Mouse (Mus musculus) heart, adult 11 months (tissue): Measurements from ENCODE around the gene 9230102O04Rik.

Experiments
- DNase-seq: peaks from one replicate; pipeline ENCODE4 v3.0.0; 2022

The 9230102O04Rik gene

DNA sequence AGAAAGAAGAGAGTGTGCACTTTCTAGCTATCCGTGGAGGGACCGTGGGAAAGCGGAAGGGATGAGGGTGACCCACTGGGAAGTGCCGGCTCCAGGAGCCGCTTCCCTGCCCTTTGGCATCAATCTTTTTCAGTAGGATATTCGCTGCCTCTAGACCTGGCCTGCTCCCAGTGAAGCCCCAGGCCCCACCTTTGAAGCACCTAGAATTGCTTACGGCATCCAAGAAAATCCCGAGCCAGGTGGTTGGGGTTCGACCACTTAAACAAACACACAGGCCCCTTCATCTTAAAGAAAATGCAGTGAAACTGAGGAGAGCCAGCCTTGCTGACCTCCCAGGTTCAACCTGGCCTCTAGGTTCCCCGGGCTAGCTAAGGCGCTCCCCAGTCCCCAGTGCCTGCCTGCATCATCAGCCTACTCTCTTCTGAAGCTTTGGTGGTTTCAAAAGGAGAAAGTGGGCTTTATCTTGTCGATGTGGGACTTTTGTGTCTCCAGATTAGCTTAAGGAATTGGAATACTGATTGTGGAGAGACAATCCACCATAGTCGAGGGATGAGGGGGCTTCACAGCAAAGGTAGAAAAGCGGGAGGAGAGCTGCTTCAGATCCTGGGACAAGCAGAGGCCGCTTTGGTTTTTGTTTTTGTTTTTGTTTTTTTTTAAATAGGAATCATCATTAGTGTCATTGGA, 4.7 kb downstream of the 9230102O04Rik start:
- DNase-seq = peak; percentile 60

DNA sequence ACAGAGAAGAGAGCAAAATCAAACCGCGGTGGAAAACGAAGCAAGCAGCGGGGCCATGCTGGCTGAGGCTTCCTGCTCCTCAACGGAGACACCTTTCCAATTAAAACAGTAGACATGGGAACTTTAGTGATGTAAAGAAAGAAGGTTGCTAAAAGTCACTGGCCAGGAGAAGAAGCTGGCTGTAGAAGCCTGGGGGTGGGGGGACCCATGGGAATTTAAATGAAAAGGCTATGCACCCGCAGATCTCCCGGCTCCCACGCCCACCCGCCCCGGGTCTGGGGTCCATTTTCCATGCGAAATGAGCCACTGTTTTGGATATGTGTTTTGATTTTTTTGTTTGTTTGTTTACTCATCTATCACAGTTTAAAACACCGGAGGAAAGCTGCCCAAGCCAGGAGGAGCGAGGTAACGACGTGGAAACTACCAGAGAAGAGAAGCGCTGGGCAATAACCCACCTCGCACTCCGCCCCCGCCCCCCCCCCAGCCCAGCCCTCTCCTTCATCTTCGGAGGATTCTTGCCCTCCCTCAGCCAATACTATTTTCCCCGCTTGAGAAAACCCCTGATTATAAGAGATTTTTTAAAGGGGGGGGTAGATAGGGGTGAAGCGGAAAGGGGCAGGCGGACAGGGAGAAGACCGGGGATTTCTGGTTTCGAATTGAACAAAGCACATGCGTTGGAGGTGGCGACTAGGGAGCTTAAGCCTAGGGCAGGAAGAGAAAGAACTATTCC, 5.4 kb downstream of the 9230102O04Rik start:
- DNase-seq = no peak

DNA sequence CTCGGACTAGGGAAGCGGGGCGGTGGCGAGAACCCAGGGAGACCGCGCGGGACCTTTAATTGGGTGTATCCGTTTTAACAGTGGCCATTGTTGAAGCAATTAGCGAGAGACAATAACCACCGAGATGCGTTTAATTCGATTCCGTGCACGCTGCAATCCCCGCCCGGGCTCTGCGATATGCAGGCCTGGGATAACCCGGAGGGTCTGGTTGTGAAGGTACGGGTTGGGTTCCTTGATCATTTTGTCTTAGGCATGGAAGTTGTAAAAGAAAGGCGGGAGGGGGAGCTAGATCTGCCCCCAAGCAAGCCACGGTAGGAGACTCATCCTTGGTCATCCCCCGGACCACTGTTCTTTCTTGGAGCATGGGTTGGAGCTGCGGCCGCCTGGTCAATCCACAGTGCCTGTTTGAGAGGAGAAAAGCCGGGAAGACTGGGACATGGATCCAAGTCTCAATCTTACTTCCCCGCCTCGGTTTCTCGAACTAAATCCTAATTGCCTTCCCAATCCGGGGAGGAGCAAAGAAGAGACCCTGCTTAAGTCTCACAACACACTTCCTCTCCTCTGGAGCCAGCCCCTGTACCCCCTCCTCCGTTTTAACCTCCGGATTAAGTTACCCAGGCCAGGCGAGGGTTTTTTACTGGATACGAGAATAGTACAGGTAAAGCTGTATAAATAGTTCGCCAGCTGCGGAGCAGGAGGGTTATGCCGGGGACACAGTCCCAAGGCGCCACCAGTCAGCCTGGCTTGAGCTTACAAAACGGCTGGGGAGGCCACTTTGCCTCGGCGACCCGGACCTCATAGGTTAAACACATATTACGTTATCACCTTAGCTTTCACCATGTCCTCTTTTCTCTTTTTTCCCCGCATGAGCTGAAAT, 6.2 kb downstream of the 9230102O04Rik start:
- peak; percentile 90 for DNase-seq

DNA sequence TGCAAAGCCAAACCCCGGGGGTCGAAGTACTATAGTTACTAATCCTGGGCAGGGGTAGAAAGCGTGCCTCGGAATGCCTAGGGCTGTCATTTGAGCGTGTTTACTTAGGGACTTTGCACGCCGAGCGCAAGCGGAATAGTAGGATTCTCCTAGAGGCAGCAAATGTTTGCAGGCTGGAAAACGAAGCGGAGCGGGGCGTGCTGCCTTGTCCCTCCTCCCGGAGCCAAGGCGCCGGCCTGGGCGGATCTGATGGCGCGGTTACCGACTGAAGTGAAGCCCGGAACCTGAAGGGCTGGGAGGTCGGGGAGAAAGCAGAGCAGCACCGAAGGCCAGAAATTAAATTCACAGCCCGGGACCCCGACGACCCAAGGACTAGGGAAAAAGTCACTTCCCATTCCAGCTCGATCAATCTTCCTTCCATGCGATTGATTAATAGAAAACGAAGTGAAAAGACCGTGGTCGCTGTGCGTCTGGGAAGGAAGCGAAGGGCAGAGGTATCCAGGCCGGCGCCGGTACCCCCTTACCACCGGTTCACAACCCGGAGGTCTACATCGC, 6.9 kb downstream of the 9230102O04Rik start:
- DNase-seq = peak; percentile 92

DNA sequence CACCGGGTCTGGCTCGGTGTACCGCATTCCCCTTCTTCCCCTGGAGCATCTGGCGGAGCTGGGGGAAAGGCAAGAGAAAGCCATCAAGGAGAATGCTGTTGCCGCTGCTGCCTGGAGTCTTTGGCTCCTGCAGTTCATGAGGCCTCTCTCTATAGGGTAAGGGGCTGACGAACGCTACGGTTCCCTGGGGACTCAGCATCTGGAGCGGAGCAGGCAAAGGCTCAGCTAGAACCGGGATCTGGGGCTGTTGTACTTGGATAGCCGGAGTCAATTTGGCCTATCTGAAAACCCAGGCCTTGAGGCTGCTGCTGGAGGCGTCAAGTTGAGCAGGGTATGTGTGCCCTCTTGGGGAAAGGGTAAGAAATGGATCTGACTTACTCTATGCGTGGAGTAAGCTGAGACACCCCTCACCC, 7.7 kb downstream of the 9230102O04Rik start:
- no peak for DNase-seq

DNA sequence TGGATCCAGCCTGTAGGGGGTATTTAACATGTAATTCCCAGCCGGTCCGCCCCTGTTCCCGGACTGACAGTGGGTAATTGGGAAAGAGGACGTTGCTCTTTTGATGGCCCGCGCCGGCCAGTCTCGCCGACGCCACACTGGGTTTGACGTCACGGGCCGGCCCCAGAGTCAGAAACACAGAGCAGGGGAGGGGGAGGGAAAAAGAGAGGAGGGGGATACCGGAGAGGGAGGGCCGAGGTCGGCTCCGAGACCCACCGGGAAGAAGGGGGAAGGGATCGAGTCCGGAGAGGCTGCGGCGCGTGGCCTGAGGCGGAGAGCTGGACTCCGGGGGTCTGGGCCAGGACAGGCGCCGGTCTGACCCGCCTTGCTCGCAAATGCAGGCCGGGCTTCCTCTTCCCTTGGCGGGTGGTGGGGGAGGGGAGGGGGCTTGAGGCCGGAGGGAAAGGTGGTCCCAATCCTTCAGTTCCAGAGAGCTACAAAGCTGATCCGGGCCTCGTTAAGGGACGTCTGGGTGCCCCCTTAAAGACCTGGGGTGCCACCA, 8.2 kb downstream of the 9230102O04Rik start, which contains the start of gene 4930412O13Rik:
Gene 4930412O13Rik, plus strand, starts transcription at position 202 of the 541 bp plus-strand sequence.
- peak; percentile 92 for DNase-seq

DNA sequence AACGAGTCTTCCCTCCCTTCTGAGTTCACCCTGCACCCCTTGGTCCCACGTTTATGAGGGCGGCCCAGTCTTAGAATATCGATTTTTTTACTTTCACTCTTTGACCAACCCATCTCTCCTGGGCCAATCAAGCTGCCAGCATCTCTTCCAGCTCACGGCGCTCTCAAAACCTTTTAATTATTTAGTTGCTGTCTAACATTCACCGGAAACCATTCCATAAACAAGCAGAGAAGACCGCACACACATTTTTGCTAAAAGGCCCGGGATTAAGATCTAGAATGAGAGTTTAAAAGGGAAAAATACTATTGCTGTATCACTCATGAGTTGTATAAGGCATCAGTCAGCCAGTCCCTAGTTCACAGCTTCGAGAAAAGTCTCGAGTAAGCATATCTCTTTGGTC, 9.1 kb downstream of the 9230102O04Rik start:
- peak; percentile 55 for DNase-seq

DNA sequence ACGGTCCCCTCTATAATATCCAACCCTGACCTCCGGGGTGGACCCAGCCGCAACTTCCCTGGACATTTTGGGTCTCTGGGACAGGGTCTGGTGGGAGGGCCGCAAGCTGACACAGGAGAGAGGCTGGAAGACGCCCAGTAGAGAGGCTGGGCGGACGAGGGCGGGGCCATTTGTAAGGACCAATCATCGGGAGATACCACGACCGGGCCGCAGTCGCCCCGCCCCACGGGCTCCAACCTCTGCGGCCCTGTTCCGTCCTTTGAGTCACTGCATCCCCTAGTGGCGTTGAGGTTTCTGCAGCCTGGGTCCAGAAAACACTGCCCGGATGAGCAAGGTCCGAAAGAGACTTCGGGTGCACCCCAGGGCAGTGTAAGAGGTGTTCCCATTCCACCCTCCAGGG, 9.8 kb downstream of the 9230102O04Rik start:
- DNase-seq = peak; percentile 99

DNA sequence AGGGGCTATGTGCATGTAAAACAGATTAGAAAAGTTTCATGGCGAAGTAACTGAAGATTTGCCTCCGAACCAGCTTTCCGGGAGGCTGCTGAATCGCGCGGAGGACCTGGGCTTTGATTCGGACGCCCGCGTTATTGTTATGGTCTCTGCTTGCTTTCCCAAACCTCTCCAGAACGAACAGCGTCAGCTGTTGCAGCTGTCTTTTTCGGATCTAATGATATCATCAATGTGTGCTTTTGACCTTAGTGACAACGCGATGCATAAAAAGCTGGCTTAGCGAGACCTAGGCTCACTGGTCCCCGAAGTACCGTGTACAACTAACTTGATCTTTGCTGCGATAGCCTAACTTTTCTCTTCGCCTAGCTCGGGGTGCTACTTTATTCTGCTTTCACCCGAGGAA, 10.2 kb downstream of the 9230102O04Rik start:
- no peak for DNase-seq

DNA sequence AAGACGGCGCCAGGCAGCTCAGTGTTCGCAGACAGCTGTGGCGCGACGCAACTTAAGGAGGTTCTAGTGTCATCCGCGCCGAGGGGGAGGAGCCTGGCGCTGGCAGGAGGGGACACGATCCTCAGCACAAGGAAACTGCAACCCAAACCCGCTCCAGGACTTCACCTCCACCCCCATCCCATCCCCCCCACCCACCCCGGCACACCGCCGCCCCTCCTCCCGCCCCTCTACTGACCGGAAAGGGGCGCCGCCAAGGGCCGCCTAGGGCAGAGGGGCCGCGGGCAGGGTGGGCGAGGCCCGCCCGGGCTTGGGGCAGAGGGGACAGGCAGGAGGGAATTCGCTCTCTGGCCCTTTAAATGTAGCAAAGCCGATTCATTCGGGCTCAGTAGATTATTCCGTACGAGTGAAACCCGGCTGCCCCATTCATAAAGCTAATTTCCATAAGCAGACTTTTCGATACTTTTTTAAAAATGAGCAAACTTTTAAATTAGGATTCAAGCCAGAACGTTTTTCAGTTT, 10.7 kb downstream of the 9230102O04Rik start:
- peak; percentile 97 for DNase-seq

DNA sequence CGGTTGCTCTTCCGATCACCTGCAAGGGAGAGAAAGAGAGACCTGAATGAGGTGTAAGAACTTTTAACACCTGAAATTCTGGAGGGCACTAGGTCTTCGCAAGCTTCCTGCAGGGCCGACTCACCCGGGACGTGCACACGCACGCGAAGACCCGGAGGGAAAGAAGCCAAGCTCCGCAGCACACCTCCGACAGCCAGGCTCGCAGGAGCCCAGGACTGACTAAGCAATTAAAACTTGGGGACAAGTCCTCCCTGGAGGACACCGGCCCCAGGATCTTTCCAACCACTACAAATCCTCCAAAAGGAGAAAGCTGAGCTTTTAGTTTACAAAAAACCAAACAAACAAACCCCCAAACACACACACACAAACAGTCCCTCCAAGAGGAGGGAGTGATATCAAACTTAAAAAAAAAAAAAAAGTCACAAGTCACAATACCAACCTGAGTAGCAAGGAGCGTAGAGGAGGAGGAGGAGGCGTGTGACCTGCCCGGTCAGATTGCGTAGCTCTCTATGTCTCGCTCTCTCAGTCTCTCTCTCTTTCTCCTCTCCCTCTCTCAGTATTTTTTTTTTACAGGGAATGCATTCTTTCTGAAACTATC, 11.3 kb downstream of the 9230102O04Rik start:
- no peak for DNase-seq

DNA sequence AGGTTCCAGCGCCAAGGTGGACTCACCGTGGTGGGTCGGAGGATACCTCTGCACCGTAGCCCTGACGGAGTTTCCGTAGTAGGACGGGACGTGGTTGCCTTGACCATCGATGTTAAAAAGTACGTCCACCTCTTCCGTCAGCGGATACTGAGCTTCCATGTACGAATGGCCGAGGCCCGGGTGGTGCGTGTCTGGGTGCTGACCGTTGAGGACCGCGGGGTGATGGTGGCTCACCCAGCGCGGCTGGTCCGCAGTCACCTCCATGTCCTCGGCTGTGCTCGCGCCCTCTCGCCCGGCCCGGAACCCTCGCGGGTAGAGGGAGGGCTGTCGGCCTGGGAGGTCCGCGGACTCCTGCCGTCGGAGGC, 12.0 kb downstream of the 9230102O04Rik start:
- no peak for DNase-seq

DNA sequence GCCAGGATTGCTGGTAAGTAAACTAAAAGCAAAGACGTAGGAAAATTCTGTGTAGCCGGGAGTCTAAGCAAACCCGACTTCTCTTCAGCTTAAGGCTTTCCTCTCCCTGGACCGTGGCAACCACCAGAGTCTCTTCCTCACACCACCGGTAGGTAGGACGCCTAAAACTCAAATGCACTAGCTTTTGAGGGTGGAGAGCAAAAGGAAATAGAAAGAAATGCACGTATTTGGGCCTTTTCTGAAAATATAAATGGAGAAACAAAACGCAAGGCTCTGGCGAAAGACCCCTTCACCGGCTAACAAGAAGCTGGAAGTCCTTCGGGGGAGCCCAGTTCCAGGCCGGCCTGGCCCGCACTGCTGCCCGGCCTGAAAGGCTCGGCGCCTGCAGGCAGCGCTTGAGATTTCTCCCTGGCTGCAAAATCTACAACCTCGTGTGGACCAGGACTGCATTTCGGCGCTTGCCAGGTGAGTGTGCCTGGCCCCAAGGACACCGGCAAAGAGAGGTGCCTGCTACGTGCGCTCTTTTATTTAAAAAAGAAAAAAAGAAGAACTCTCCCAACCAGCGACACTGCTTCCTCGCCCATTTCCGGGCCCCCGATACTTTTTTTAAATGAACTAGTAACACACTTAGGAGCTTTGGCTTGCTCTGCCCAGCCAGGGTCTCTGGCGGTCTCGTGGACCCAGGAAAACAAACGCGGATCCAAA, 12.6 kb downstream of the 9230102O04Rik start:
- DNase-seq = no peak

DNA sequence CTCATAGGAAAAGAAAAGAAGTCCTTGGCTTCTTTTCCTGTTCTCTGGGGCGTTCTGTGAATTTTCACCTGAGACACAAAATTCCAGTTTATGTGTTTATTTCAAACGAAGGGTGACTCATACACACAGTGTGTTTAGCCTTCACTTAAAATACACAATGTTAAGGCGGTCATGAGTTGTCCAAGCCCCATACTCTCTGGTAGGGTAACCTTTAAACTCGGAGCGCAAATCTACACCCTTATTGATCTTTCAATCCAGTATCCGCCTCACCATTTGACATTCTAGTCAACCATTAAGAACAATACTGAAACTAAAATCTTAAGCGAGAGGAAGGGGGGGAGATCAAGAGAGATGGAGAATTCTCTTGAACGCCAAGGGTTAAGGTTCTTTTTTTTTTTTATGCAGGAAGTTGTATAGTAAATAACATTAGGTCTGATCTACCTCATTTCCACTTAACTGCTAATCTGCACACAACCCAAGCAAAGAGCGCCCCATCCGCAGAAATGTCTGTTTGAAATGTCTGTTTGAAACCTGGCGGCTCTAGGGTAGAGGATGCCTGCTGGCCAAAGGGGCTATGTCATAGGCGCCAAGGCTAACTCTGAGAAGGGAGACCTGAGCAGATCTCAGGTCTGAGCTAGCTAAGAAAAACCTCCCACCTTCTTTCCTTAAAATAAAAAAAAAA, 13.5 kb downstream of the 9230102O04Rik start:
- DNase-seq = peak; percentile 59

DNA sequence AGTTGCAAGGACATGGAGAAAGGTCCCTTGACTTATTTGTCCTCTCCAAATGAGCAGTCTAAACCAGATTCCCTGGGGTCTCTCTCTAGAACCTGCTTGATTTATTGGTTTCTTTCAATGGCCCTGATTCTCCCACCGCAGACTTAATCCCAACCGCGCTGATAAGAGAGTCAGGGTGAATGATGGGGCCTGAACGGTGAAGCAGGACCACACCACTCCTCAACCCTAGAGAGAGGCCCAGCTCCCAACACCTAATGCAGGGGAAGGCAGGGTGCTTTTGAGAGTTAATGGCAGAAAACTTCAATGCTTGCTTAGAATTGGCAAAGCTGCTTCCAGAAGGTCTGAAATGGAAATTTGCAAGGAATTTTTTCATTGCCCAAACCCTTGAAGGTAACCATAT, 14.1 kb downstream of the 9230102O04Rik start:
- DNase-seq = no peak

DNA sequence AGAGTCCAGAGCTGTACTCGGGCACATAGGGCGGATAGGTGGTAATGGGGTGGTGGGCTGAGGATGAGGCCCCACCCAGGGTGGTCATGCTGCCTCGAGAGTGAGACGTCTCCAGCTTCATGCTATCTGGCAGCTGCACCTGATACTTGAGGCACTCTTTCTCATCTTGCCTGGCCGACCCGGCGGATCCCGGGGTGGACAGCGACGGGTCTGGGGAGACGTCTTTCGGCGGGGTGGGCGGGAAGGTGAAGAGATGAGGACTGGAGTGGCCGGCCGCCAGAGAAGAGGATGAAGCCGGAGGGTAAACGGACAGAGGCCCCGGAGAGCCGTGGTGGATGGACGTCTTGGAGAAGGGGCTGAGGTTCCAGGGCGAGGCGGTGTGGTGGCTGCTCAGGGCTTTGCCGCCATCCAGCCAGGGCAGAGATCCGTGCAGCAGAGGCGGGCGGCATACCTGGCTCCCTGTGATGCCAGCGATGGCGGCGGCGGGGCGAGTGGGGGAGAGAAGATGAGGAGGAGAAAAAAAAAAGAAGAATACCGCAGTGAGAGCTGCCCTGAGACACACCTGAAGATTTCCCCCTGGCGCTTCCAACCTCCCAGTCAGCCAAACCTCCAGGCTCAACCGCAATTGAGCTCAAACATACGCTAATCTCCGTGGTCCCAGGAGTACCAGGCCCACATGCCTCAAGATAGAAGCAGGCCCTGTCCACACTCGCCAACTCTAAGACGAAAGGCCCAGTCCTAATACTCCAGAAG, 14.7 kb downstream of the 9230102O04Rik start:
- peak; percentile 88 for DNase-seq

DNA sequence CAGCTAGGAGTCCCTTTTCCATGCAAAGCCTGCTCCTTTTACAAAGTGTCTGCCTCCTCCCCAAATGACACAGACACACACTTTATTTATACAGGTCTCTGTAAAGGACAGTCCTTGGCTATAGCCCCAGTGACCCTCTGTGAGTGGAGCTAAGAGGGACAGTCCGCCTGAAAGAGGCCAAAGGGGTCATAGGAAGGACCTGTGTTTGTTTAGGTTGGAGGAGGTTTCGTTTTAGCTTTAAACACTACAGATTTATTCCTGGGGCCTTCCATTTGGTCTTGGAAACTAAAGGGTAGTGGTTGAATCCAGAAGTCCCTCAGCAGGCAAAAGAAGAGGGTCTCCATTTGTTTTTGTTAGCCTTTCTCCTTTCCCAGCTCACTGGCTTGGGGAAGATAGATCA, 15.6 kb downstream of the 9230102O04Rik start:
- DNase-seq = peak; percentile 75

DNA sequence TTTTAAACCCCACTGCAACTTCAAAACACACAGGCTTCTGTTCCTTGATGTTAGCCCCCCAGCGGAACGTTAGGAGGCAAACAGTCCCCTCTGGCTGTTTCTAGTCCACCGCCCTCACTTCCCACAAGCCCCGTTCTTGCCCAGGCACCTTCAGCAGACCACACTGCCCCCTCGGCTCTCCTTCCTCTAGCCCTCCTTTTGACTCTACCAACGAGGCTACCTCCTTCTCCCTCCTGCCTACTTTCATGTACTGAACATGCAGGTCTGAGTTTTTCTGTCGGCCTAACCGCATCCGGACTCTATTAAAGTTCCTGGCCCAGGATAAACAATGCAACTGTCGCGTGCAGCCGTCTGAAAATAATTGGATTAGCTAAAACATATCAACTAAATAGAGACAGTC, 16.7 kb downstream of the 9230102O04Rik start:
- DNase-seq = peak; percentile 64

DNA sequence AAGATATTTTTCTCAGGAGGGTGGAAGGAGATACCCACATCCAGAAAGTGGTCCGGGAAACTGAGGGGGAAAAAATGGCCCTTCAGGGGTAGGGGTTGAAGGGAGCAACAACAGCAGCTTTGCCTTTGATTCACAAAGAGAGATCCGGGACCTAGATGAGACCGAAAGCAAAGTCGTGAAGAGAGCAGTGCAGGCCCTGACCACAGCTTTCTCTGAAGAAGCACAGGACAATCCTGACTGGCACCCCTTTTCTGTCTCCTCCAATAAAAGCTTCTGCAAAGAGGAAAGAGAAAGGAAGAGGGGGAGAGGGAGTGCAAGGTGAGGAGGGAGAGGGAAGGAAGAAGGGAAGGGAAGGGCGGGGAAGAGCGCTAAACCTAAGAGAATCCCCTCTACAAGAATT, 17.5 kb downstream of the 9230102O04Rik start:
- DNase-seq = peak; percentile 82

DNA sequence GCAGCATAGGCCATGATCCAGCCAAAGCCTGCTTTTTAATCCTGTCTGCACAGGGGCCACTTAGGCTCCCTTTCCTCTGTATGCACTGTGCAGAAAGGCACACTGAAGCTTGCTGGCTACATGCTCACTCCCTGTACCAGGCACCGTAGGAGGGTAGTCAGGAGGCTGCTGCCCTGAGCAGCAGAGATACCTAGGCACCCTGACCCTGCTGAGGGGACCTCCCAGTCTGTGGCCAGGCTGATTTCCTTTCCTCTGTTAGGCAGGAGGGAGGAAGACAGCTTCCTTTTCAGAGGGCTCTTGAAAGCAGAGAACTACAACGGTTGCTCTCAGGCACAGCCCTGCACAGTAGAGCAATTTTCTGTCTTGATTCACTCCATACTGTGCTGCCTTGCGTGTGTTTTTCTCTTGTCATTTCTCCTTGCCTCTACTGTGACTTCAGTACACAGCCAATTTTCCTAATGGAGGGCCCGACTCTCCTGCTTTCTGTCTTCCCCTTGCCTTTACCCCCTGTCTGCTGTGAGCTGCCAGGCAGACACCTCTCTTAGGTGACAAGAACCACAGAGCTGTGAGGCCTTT, 18.1 kb downstream of the 9230102O04Rik start:
- peak; percentile 77 for DNase-seq
